Mouse (Mus musculus): Measurements from ENCODE around the gene Stat6.

GRCm38 (mm10) chr10:127596321-127596941 is 46.4 kb upstream of the Stat6 start:
- no peak for TF ChIP-seq CTCF (IDR thresholded peaks at IDR 0.05; ENCODE audit: extremely low read depth, insufficient read depth, low read length)
- TF ChIP-seq POLR2A (IDR thresholded peaks at IDR 0.05; ENCODE audit: extremely low read depth, insufficient read depth, low read length): no peak
